Mouse (Mus musculus): ENCODE measurements around the gene Gm49358. TPM values are rescaled to one million over a fixed set of nuclear protein-coding genes. Genes with fewer than 3 reads are reported as not detected.

The Gm49358 gene
- total and polyA plus RNA-seq, 3 experiments, result 2.0 TPM; not detected in 2

- no peak overlapping the region for H3K4me3 ChIP-seq (replicated peaks in 1 of 3; ENCODE audit: low read depth in 2 of 3, low read length in 2 of 3, poor library complexity in 1 of 3)
- no peaks in the 10 kb centered on the region for H3K9me3 ChIP-seq (replicated peaks; ENCODE audit: low read length)
- in situ Hi-C loops (cut with MboI; ENCODE audit: low pct_ligation_motif_present, low pct_unique_long_range_greater_than_20kb, low sequenced_read_pairs) (no loop called here), dilution Hi-C loops (cut with MboI; ENCODE audit: extremely low pct_ligation_motif_present, extremely low pct_unique_long_range_greater_than_20kb, low sequenced_read_pairs) (no loop called here)
- no peaks in the 10 kb centered on the region for H3K27me3 ChIP-seq (replicated peaks)
- TF ChIP-seq TBP (conservative IDR thresholded peaks at IDR 0.05; ENCODE audit: low read depth, low read length) (no peak), BHLHE40 (IDR thresholded peaks at IDR 0.05; ENCODE audit: low read depth, low read length) (no peak), ZMIZ1 (IDR thresholded peaks at IDR 0.05; ENCODE audit: low read depth, low read length) (no peak), ZNF384 (IDR thresholded peaks at IDR 0.05; ENCODE audit: low read depth, low read length) (no peak)
- H3K79me2 ChIP-seq (replicated peaks; ENCODE audit: control insufficient read depth, extremely low read depth, insufficient read depth, poor library complexity, severe bottlenecking), result 0 out of 2 replicates have a peak, but pooled peaks cover 2% of the 10 kb centered on the region
- no peak overlapping the region for H3K9ac ChIP-seq (ENCODE audit: insufficient read depth, low read depth)
- DNase-seq (ENCODE audit: extremely low read depth), result no peak
- H3K36me3 ChIP-seq (replicated peaks in 1 of 2; ENCODE audit: control insufficient read depth in 1 of 2, insufficient read depth in 1 of 2, low read length in 1 of 2), result peaks cover 20 to 87% of the 10 kb centered on the region in 2 experiments
- H3K4me2 ChIP-seq (ENCODE audit: insufficient read depth, low read depth, poor library complexity, severe bottlenecking), result no peak overlapping the region
- H3K27ac ChIP-seq (ENCODE audit: insufficient read depth, low read depth), result no peak overlapping the region
- peaks cover 0 to 17% of the 10 kb centered on the region in 2 experiments; a peak in 2 of 4 replicates for H3K4me1 ChIP-seq (ENCODE audit: control insufficient read depth in 1 of 2, insufficient read depth in 2 of 2)
Measured at GRCm38 (mm10) chr10:86808013-86808758, 44.4 kb downstream of the Gm49358 start.

GRCm38 (mm10) chr10:86810000-86810399 lies 46.2 kb downstream of the Gm49358 start:
- dilution Hi-C loops (cut with MboI; ENCODE audit: extremely low pct_ligation_motif_present, extremely low pct_unique_long_range_greater_than_20kb, low sequenced_read_pairs), result no loop called here
- H3K9ac ChIP-seq (ENCODE audit: insufficient read depth, low read depth), result no peak overlapping the region
- H3K4me1 ChIP-seq (ENCODE audit: control insufficient read depth in 1 of 2, insufficient read depth in 2 of 2), result peaks cover 0 to 17% of the 10 kb centered on the region in 2 experiments; a peak in 2 of 4 replicates
- H3K4me2 ChIP-seq (ENCODE audit: insufficient read depth, low read depth, poor library complexity, severe bottlenecking), result no peak overlapping the region
- TF ChIP-seq MEF2A (IDR thresholded peaks at IDR 0.05; ENCODE audit: borderline replicate concordance, low read depth, low read length) (no peak), EP300 (IDR thresholded peaks at IDR 0.05; ENCODE audit: low read length) (no peak), RAD21 (IDR thresholded peaks at IDR 0.05; ENCODE audit: low read depth, low read length) (no peak), ZNF384 (IDR thresholded peaks at IDR 0.05; ENCODE audit: low read depth, low read length) (no peak), TBP (conservative IDR thresholded peaks at IDR 0.05; ENCODE audit: low read depth, low read length) (no peak), CHD1 (IDR thresholded peaks at IDR 0.05; ENCODE audit: low read depth, low read length) (no peak), JUND (conservative IDR thresholded peaks at IDR 0.05; ENCODE audit: low read depth, low read length) (no peak), POLR2A (IDR thresholded peaks at IDR 0.05; ENCODE audit: low read depth, low read length) (no peak)
- H3K9me3 ChIP-seq (replicated peaks; ENCODE audit: low read length), result no peaks in the 10 kb centered on the region
- no peaks in the 10 kb centered on the region for H3K79me2 ChIP-seq (replicated peaks; ENCODE audit: control insufficient read depth, extremely low read depth, insufficient read depth, poor library complexity, severe bottlenecking)
- H3K27ac ChIP-seq (ENCODE audit: insufficient read depth, low read depth), result no peak overlapping the region
- no peak for DNase-seq (ENCODE audit: extremely low read depth)
- no peaks in the 10 kb centered on the region for H3K27me3 ChIP-seq (replicated peaks)
- no peak overlapping the region for H3K4me3 ChIP-seq (replicated peaks in 1 of 3; ENCODE audit: low read depth in 2 of 3, low read length in 2 of 3, poor library complexity in 1 of 3)
- in situ Hi-C loops (cut with MboI; ENCODE audit: low pct_ligation_motif_present, low pct_unique_long_range_greater_than_20kb, low sequenced_read_pairs), result no loop called here
- peaks cover 16 to 90% of the 10 kb centered on the region in 2 experiments for H3K36me3 ChIP-seq (replicated peaks in 1 of 2; ENCODE audit: control insufficient read depth in 1 of 2, insufficient read depth in 1 of 2, low read length in 1 of 2)

- no peak overlapping the region for H3K9ac ChIP-seq (ENCODE audit: insufficient read depth, low read depth)
- no peak for DNase-seq (ENCODE audit: extremely low read depth)
- no peaks in the 10 kb centered on the region for H3K27me3 ChIP-seq (replicated peaks)
- TF ChIP-seq PAX5 (IDR thresholded peaks at IDR 0.05; ENCODE audit: low read length) (no peak), CHD1 (IDR thresholded peaks at IDR 0.05; ENCODE audit: low read depth, low read length) (no peak), E2F4 (IDR thresholded peaks at IDR 0.05; ENCODE audit: insufficient replicate concordance, low read depth, low read length) (no peak), BHLHE40 (IDR thresholded peaks at IDR 0.05; ENCODE audit: low read depth, low read length) (no peak)
- peaks cover 0 to 20% of the 10 kb centered on the region in 2 experiments; a peak in 2 of 4 replicates for H3K4me1 ChIP-seq (ENCODE audit: control insufficient read depth in 1 of 2, insufficient read depth in 2 of 2)
- no peak overlapping the region for H3K4me2 ChIP-seq (ENCODE audit: insufficient read depth, low read depth, poor library complexity, severe bottlenecking)
- in situ Hi-C loops (cut with MboI; ENCODE audit: low pct_ligation_motif_present, low pct_unique_long_range_greater_than_20kb, low sequenced_read_pairs), result no loop called here
- no peak overlapping the region for H3K4me3 ChIP-seq (replicated peaks in 1 of 3; ENCODE audit: low read depth in 2 of 3, low read length in 2 of 3, poor library complexity in 1 of 3)
- H3K36me3 ChIP-seq (replicated peaks in 1 of 2; ENCODE audit: control insufficient read depth in 1 of 2, insufficient read depth in 1 of 2, low read length in 1 of 2), result peaks cover 16 to 93% of the 10 kb centered on the region in 2 experiments
- H3K9me3 ChIP-seq (replicated peaks; ENCODE audit: low read length), result no peaks in the 10 kb centered on the region
- dilution Hi-C loops (cut with MboI; ENCODE audit: extremely low pct_ligation_motif_present, extremely low pct_unique_long_range_greater_than_20kb, low sequenced_read_pairs), result no loop called here
- H3K27ac ChIP-seq (ENCODE audit: insufficient read depth, low read depth), result no peak overlapping the region
- no peaks in the 10 kb centered on the region for H3K79me2 ChIP-seq (replicated peaks; ENCODE audit: control insufficient read depth, extremely low read depth, insufficient read depth, poor library complexity, severe bottlenecking)
Measured at GRCm38 (mm10) chr10:86810612-86811011, 46.8 kb downstream of the Gm49358 start.

Measured in CH12.LX (cell line).